Mouse (Mus musculus) spleen, postnatal 36 days (tissue): Measurements from ENCODE around the gene Hist1h1d.
"Not testable (repeated sequence)": the region's sequence is repeated elsewhere in the genome, so short reads cannot be mapped to it uniquely, and the experiment has no call there.

Source experiments
- DNase-seq, 2 experiments: peaks; one replicate each; pipeline ENCODE4 v3.0.0; 2022; ENCODE audit warnings: low spot score in 2 of 2, mixed read lengths in 1 of 2

Gene Hist1h1d

GRCm38 (mm10) chr13:23546694-23547093, 6.4 kb upstream of the Hist1h1d start:
- DNase-seq, result no peak

GRCm38 (mm10) chr13:23550761-23551145, 2.3 kb upstream of the Hist1h1d start:
- DNase-seq, result no peak

GRCm38 (mm10) chr13:23551146-23551834, 1.8 kb upstream of the Hist1h1d start, which contains the start of gene Hist1h4f:
Gene Hist1h4f (minus strand): TSS chr13:23551648.
- DNase-seq, result peak; percentile 81 to 89

- DNase-seq, result no peak
Observed at GRCm38 (mm10) chr13:23551931-23552914, 839 bp upstream of the Hist1h1d start.

- DNase-seq, result no peak
Observed at GRCm38 (mm10) chr13:23554393-23554792, 1.3 kb downstream of the Hist1h1d start.

GRCm38 (mm10) chr13:23554925-23555838, 2.1 kb downstream of the Hist1h1d start:
- peak; percentile 87 to 91 for DNase-seq

- peak; percentile 76 to 82 for DNase-seq
Observed at GRCm38 (mm10) chr13:23555839-23556416, 2.9 kb downstream of the Hist1h1d start.

- no peak for DNase-seq
Observed at GRCm38 (mm10) chr13:23556906-23557305, 3.8 kb downstream of the Hist1h1d start.

- DNase-seq, result not testable (repeated sequence)
Observed at GRCm38 (mm10) chr13:23560699-23561098, 7.6 kb downstream of the Hist1h1d start.

GRCm38 (mm10) chr13:23561531-23561882, 8.4 kb downstream of the Hist1h1d start:
- DNase-seq, result not testable (repeated sequence)

- DNase-seq, result peak; percentile 94 to 96
Observed at GRCm38 (mm10) chr13:23561883-23562659, 9.0 kb downstream of the Hist1h1d start, which contains the start of gene Hist1h3e. Gene Hist1h3e (minus strand): TSS chr13:23562369.

- DNase-seq, result peak; percentile 27 to 54
Observed at GRCm38 (mm10) chr13:23562699-23563462, 9.8 kb downstream of the Hist1h1d start.

GRCm38 (mm10) chr13:23564482-23564881, 11.4 kb downstream of the Hist1h1d start:
- no peak for DNase-seq

GRCm38 (mm10) chr13:23570261-23571021, 17.4 kb downstream of the Hist1h1d start:
- not testable (repeated sequence) for DNase-seq

- DNase-seq, result peak; percentile 80 to 88
Observed at GRCm38 (mm10) chr13:23571022-23571503, 18.0 kb downstream of the Hist1h1d start, which contains the start of the genes Hist1h2ae and Hist1h2bg. Gene Hist1h2ae (minus strand): TSS chr13:23571220. Gene Hist1h2bg (plus strand): TSS chr13:23571396.

- not testable (repeated sequence) for DNase-seq
Observed at GRCm38 (mm10) chr13:23571504-23572217, 18.6 kb downstream of the Hist1h1d start.

GRCm38 (mm10) chr13:23572218-23573033, 19.4 kb downstream of the Hist1h1d start:
- no peak for DNase-seq
